Mouse (Mus musculus): ENCODE results near the gene 3110009E18Rik.

3110009E18Rik gene

DNA sequence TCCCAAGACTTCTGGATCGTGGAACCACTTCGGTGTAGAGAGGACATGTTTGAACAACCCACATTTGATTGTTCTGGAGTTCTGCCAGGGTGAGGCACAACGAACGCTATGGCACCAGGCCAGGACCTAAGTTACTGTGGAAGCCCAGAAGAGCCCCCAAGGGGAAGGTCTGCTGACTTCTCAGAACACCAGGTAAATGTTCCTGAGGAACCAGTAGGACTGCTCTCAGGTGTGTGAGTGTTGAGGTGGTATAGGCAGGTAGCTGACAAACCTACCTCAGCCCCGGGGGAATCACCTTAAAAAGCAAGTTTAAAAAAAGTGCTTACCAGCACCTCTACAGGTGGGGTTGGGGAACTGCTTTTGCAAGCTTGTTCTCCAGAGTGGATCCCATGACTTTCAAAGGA, 15.4 kb upstream of the 3110009E18Rik start:
- peak; percentile 65 for DNase-seq

DNA sequence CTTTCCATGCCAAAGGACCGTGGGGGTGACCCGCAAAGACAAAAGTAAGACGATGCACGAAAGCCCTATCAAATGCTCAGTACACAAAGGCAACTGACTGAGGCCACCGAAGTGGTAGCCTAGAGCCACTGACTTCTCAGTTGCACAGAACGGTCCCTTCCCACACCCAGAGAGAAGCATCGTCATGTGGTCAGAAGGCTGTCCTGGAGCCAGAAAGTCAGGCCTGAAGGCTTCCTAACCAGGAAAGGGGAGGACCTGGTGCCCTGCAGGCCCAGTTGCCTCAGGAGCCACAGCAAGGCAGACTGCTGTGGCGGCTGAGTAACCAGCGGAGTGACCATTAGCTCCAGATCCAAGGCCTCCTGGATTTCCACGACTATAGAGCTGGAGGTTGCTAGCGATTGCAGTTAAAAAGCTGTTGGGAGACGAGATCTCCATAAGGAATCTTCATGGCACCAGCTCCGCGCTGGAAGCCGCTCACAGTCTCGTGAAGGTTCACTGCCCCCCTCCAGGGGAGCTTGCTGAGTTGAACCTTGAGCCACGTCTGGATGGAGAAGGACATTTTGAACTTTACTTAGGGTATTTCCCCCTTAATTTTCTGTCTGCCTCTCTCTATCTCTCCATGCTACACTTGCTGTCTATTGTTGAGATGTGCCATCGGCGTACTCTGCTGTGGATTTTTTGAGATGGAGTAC, 11.1 kb upstream of the 3110009E18Rik start:
- DNase-seq: no peak

GRCm38 (mm10) chr1:120111766-120112165, 9.2 kb upstream of the 3110009E18Rik start:
- DNase-seq: no peak

GRCm38 (mm10) chr1:120112251-120113187, 8.5 kb upstream of the 3110009E18Rik start:
- DNase-seq: no peak

DNA sequence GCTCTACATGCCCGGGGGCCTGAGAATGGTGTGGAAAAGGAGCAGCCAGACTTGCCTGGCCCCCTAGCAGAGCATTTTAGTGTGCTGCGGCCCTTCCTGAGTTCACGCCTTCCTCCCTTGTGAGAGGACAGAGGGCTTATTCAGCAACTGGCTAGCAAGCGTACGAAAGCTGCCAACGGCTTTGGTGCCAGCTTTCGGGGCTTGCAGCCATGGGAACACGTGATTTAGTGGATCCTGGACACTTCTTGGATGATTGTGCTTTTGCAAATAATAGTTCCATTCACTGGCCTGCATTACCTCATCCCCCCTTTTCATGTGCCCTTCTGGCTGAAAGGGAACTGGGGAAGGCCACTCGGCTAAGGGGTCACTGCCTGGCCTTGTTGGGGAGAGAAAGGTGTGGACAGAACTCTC, 5.3 kb upstream of the 3110009E18Rik start:
- no peak for DNase-seq

DNA sequence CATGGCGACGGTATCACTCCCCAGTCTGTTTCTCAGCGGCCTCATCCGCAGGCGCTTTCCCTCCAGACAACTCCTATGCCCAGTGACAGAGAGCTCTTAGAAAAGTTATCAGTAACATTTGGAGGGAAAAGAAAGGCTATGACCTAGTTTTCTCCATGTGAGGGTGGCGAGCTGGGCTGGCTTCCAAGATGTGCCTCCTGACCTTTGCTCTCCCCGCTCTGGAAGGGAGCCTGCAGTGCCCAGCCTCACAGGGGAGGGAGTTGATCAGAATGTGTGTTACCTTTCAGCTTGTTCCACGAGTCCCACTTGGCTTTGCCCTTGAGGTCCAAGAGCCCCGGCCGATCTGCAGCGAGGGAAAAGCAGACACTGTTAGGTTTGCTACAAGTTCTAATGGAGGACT, 4.9 kb upstream of the 3110009E18Rik start:
- DNase-seq: peak; percentile 16

DNA sequence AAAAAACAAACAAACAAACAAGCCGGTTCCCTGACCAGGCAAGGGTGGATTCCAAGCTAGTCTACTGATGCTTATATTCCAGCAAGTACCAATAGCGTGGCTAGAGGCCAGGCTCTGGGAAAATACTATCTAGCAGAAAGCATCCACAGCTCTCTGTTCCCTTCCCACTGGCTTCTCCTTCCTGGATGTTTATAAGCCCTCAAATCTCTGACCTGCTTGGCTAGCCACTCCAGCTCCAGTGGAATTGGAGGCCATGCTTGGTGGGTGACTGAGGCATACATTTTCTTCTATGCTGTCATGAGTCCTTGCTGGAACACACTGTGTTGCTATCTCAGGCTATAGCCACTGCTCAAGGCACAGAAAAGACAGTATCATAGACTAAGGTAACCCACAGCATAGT, 2.1 kb upstream of the 3110009E18Rik start:
- no peak for DNase-seq

GRCm38 (mm10) chr1:120119389-120119788, 1.6 kb upstream of the 3110009E18Rik start:
- no peak for DNase-seq

- peak; percentile 53 for DNase-seq
Observed at GRCm38 (mm10) chr1:120120141-120120968, 632 bp upstream of the 3110009E18Rik start.

GRCm38 (mm10) chr1:120121930-120122530, 1.0 kb downstream of the 3110009E18Rik start:
- no peak for DNase-seq

- no peak for DNase-seq
Observed at GRCm38 (mm10) chr1:120122634-120123383, 1.8 kb downstream of the 3110009E18Rik start.

GRCm38 (mm10) chr1:120124839-120125238, 3.9 kb downstream of the 3110009E18Rik start:
- DNase-seq: no peak

DNA sequence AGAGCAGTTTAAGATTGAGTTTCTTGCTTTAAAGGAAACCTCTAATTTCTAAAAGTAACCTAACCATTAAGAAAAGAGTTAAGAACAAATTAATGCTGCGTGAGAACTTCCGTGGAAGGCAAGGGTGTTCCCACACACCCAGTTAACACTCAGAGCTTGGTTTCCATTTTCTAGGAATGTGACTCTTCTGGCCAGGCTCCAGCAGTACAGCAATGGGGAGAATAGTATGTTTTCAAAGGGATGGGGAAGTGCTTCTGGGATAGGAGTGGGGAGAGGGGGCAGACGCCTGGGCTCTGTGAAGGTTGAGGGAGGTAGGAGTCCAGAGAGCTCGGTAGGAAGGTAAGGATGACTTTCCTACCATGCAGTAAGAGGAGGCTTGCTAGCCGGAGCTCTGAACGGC, 4.5 kb downstream of the 3110009E18Rik start:
- no peak for DNase-seq

GRCm38 (mm10) chr1:120126318-120126717, 5.3 kb downstream of the 3110009E18Rik start:
- no peak for DNase-seq

DNA sequence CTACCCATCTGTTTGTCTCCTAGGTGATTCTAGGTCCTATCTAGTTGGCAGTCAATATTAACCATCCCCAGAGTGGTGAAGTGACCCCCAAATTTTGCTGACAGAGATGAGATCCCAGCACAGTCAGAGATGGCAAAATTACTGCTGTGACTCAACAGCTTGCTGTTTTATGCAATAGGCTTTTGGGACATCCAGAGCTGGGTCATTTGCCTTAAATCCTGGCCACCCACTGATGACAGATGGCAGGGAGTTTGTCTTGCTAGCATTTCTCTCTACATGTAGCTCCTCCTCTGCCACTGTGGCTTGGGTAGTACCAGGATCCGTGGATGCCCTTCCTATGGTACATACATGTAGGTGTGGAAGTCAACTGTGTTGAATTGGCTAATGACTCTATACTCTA, 11.4 kb downstream of the 3110009E18Rik start:
- no peak for DNase-seq

- DNase-seq: no peak
Observed at GRCm38 (mm10) chr1:120135934-120136786, 15.2 kb downstream of the 3110009E18Rik start.

GRCm38 (mm10) chr1:120138923-120139540, 18.0 kb downstream of the 3110009E18Rik start:
- no peak for DNase-seq

DNA sequence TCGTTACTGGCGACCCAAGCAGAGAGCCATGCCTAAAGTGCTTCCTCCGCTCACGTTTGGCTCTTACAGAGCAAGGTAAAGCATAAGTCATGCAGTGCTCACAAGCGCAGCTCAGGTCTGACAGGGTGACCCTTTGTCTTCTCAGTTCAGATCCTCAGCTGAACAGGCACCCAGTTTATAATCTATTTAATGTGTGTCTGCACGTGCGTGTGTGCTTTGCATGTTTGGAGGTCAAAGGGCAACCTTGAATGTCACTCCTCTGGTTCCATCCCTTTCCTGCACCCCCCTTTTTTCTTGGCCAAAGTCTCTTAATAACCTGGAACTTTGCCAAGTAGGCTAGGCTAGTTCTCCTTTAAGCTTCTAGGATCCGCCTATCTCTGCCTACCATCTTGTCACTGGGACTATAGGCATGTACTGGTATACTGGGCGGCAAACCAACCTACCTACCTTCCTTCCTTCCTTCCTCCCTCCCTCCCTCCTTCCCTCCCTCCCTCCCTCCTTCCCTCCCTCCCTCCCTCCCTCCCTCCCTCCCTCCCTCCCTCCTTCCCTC, 19.2 kb downstream of the 3110009E18Rik start:
- no peak for DNase-seq

GRCm38 (mm10) chr1:120142551-120142950, 21.6 kb downstream of the 3110009E18Rik start:
- no peak for DNase-seq
